Mouse (Mus musculus) megakaryocyte, embryonic 14.5 days (primary cell): ENCODE measurements around the gene Tardbp.

Experiments used
- FLI1 ChIP-seq: IDR thresholded peaks from 2 replicates; pipeline ENCODE4 v1.6.1; 2012; ENCODE audit warnings: low read length, inconsistent platforms, mixed read lengths
- GATA1 ChIP-seq: IDR thresholded peaks from 3 replicates; pipeline ENCODE4 v1.6.1; 2012; ENCODE audit warnings: mixed read lengths, low read length, inconsistent platforms, borderline replicate concordance

GRCm38 (mm10) chr4:148588793-148589192 is 38.0 kb downstream of the Tardbp start:
- TF ChIP-seq GATA1: no peak
- no peak for TF ChIP-seq FLI1
